Mouse (Mus musculus): ENCODE measurements around the gene Rubcn.
"Not testable (repeated sequence)": the region's sequence is repeated elsewhere in the genome, so short reads cannot be mapped to it uniquely, and the experiment has no call there.

Rubcn gene

GRCm38 (mm10) chr16:32877343-32878156, at the start of gene Rubcn, which contains the start of gene Fyttd1:
Gene Rubcn (minus strand): TSS chr16:32877766.
Gene Fyttd1 (plus strand): TSS chr16:32877500.
- DNase-seq (ENCODE audit: low read depth, low spot score) = peak; percentile 96

GRCm38 (mm10) chr16:32927044-32927443, 49.5 kb upstream of the Rubcn start:
- no peak for DNase-seq (ENCODE audit: low read depth, low spot score)

GRCm38 (mm10) chr16:32926629-32927028, 49.1 kb upstream of the Rubcn start:
- DNase-seq (ENCODE audit: low read depth, low spot score) = not testable (repeated sequence)

- DNase-seq (ENCODE audit: low read depth, low spot score) = no peak
Measured at GRCm38 (mm10) chr16:32915292-32916068, 37.9 kb upstream of the Rubcn start.

GRCm38 (mm10) chr16:32913937-32914881, 36.6 kb upstream of the Rubcn start, which contains the start of gene Lrch3:
Gene Lrch3 (plus strand): TSS chr16:32914100.
- DNase-seq (ENCODE audit: low read depth, low spot score) = peak; percentile 92

GRCm38 (mm10) chr16:32913212-32913611, 35.6 kb upstream of the Rubcn start:
- DNase-seq (ENCODE audit: low read depth, low spot score) = no peak

GRCm38 (mm10) chr16:32906727-32907126, 29.2 kb upstream of the Rubcn start:
- no peak for DNase-seq (ENCODE audit: low read depth, low spot score)

GRCm38 (mm10) chr16:32906186-32906585, 28.6 kb upstream of the Rubcn start:
- DNase-seq (ENCODE audit: low read depth, low spot score) = no peak

GRCm38 (mm10) chr16:32902051-32902428, 24.5 kb upstream of the Rubcn start:
- DNase-seq (ENCODE audit: low read depth, low spot score) = no peak

GRCm38 (mm10) chr16:32901360-32902050, 23.9 kb upstream of the Rubcn start:
- DNase-seq (ENCODE audit: low read depth, low spot score) = no peak

- no peak for DNase-seq (ENCODE audit: low read depth, low spot score)
Measured at GRCm38 (mm10) chr16:32896126-32896525, 18.6 kb upstream of the Rubcn start.

- DNase-seq (ENCODE audit: low read depth, low spot score) = no peak
Measured at GRCm38 (mm10) chr16:32889881-32890280, 12.3 kb upstream of the Rubcn start.

GRCm38 (mm10) chr16:32887996-32888395, 10.4 kb upstream of the Rubcn start:
- DNase-seq (ENCODE audit: low read depth, low spot score) = no peak

GRCm38 (mm10) chr16:32881538-32881937, 4.0 kb upstream of the Rubcn start:
- no peak for DNase-seq (ENCODE audit: low read depth, low spot score)

- no peak for DNase-seq (ENCODE audit: low read depth, low spot score)
Measured at GRCm38 (mm10) chr16:32878972-32879926, 1.7 kb upstream of the Rubcn start.

GRCm38 (mm10) chr16:32878157-32878598, 612 bp upstream of the Rubcn start:
- DNase-seq (ENCODE audit: low read depth, low spot score) = peak; percentile 23

GRCm38 (mm10) chr16:32876831-32877230, 735 bp downstream of the Rubcn start:
- DNase-seq (ENCODE audit: low read depth, low spot score) = no peak

- no peak for DNase-seq (ENCODE audit: low read depth, low spot score)
Measured at GRCm38 (mm10) chr16:32875847-32876246, 1.7 kb downstream of the Rubcn start.

- not testable (repeated sequence) for DNase-seq (ENCODE audit: low read depth, low spot score)
Measured at GRCm38 (mm10) chr16:32875281-32875680, 2.3 kb downstream of the Rubcn start.

- no peak for DNase-seq (ENCODE audit: low read depth, low spot score)
Measured at GRCm38 (mm10) chr16:32873366-32873765, 4.2 kb downstream of the Rubcn start.
